Mouse (Mus musculus): Measurements from ENCODE around the gene AC140267.1. TPM values are rescaled to one million over a fixed set of nuclear protein-coding genes. Genes with fewer than 3 reads are reported as not detected.

Gene AC140267.1
- polyA plus RNA-seq, 1 experiment: not detected

GRCm38 (mm10) chr15:80253530-80253929, 17.9 kb downstream of the AC140267.1 start:
- H3K4me3 ChIP-seq (ENCODE audit: low read depth, low read length): no peak overlapping the region
- no peak overlapping the region for H3K27ac ChIP-seq (ENCODE audit: insufficient read depth, low read length)
- H3K4me1 ChIP-seq (ENCODE audit: control insufficient read depth, insufficient read depth, low read length): no peaks in the 10 kb centered on the region
- TF ChIP-seq POLR2A (IDR thresholded peaks at IDR 0.05; ENCODE audit: insufficient read depth, low read length) (no peak), CTCF (IDR thresholded peaks at IDR 0.05; ENCODE audit: low read depth, low read length) (no peak), EP300 (IDR thresholded peaks at IDR 0.05; ENCODE audit: insufficient read depth, low read depth, low read length) (no peak)
- H3K9ac ChIP-seq (ENCODE audit: low read depth, poor library complexity, severe bottlenecking): no peak overlapping the region
- no peaks in the 10 kb centered on the region for H3K27me3 ChIP-seq (ENCODE audit: control insufficient read depth, insufficient read depth, low read length, poor library complexity, severe bottlenecking)
- H3K36me3 ChIP-seq (ENCODE audit: control insufficient read depth, insufficient read depth, low read length, poor library complexity, severe bottlenecking): peaks cover 45% of the 10 kb centered on the region
- H3K9me3 ChIP-seq (replicated peaks; ENCODE audit: control insufficient read depth, insufficient read depth, low read length, poor library complexity, severe bottlenecking): no peaks in the 10 kb centered on the region

- Histone ChIP-seq H3K4me3 (ENCODE audit: low read depth, low read length) (peak overlapping the region; percentile 93), H3K27me3 (ENCODE audit: control insufficient read depth, insufficient read depth, low read length, poor library complexity, severe bottlenecking) (no peaks in the 10 kb centered on the region), H3K9ac (ENCODE audit: low read depth, poor library complexity, severe bottlenecking) (peak overlapping the region; percentile 60), H3K9me3 (replicated peaks; ENCODE audit: control insufficient read depth, insufficient read depth, low read length, poor library complexity, severe bottlenecking) (no peaks in the 10 kb centered on the region), H3K27ac (ENCODE audit: insufficient read depth, low read length) (peak overlapping the region; percentile 68), H3K4me1 (ENCODE audit: control insufficient read depth, insufficient read depth, low read length) (no peaks in the 10 kb centered on the region), H3K36me3 (ENCODE audit: control insufficient read depth, insufficient read depth, low read length, poor library complexity, severe bottlenecking) (peaks cover 39% of the 10 kb centered on the region)
- no peak for TF ChIP-seq CTCF (IDR thresholded peaks at IDR 0.05; ENCODE audit: low read depth, low read length)
- TF ChIP-seq POLR2A (IDR thresholded peaks at IDR 0.05; ENCODE audit: insufficient read depth, low read length): no peak
- no peak for TF ChIP-seq EP300 (IDR thresholded peaks at IDR 0.05; ENCODE audit: insufficient read depth, low read depth, low read length)
These were observed 18.6 kb downstream of the AC140267.1 start for GRCm38 (mm10) chr15:80254207-80254606.

GRCm38 (mm10) chr15:80254847-80255645, 19.4 kb downstream of the AC140267.1 start, which contains the start of gene Atf4:
TSS of gene Atf4 (plus strand) at chr15:80255184.
- peak; percentile 68 for TF ChIP-seq EP300 (IDR thresholded peaks at IDR 0.05; ENCODE audit: insufficient read depth, low read depth, low read length)
- TF ChIP-seq POLR2A (IDR thresholded peaks at IDR 0.05; ENCODE audit: insufficient read depth, low read length): peak; percentile 100
- no peak for TF ChIP-seq CTCF (IDR thresholded peaks at IDR 0.05; ENCODE audit: low read depth, low read length)
- Histone ChIP-seq H3K9ac (ENCODE audit: low read depth, poor library complexity, severe bottlenecking) (peak within 1 kb of the TSS; percentile 93), H3K27me3 (ENCODE audit: control insufficient read depth, insufficient read depth, low read length, poor library complexity, severe bottlenecking) (no peaks in the 10 kb centered on the region), H3K4me1 (ENCODE audit: control insufficient read depth, insufficient read depth, low read length) (no peaks in the 10 kb centered on the region), H3K36me3 (ENCODE audit: control insufficient read depth, insufficient read depth, low read length, poor library complexity, severe bottlenecking) (peaks cover 32% of the 10 kb centered on the region), H3K4me3 (ENCODE audit: low read depth, low read length) (peak within 1 kb of the TSS; percentile 94), H3K27ac (ENCODE audit: insufficient read depth, low read length) (peak within 1 kb of the TSS; percentile 91), H3K9me3 (replicated peaks; ENCODE audit: control insufficient read depth, insufficient read depth, low read length, poor library complexity, severe bottlenecking) (no peaks in the 10 kb centered on the region)

- peak overlapping the region; percentile 94 for H3K4me3 ChIP-seq (ENCODE audit: low read depth, low read length)
- peaks cover 32% of the 10 kb centered on the region for H3K36me3 ChIP-seq (ENCODE audit: control insufficient read depth, insufficient read depth, low read length, poor library complexity, severe bottlenecking)
- no peaks in the 10 kb centered on the region for H3K9me3 ChIP-seq (replicated peaks; ENCODE audit: control insufficient read depth, insufficient read depth, low read length, poor library complexity, severe bottlenecking)
- no peak for TF ChIP-seq CTCF (IDR thresholded peaks at IDR 0.05; ENCODE audit: low read depth, low read length)
- TF ChIP-seq EP300 (IDR thresholded peaks at IDR 0.05; ENCODE audit: insufficient read depth, low read depth, low read length): no peak
- no peak for TF ChIP-seq POLR2A (IDR thresholded peaks at IDR 0.05; ENCODE audit: insufficient read depth, low read length)
- peak overlapping the region; percentile 93 for H3K9ac ChIP-seq (ENCODE audit: low read depth, poor library complexity, severe bottlenecking)
- H3K27ac ChIP-seq (ENCODE audit: insufficient read depth, low read length): peak overlapping the region; percentile 91
- no peaks in the 10 kb centered on the region for H3K27me3 ChIP-seq (ENCODE audit: control insufficient read depth, insufficient read depth, low read length, poor library complexity, severe bottlenecking)
- H3K4me1 ChIP-seq (ENCODE audit: control insufficient read depth, insufficient read depth, low read length): no peaks in the 10 kb centered on the region
These were observed 20.0 kb downstream of the AC140267.1 start for GRCm38 (mm10) chr15:80255646-80256121.

DNA sequence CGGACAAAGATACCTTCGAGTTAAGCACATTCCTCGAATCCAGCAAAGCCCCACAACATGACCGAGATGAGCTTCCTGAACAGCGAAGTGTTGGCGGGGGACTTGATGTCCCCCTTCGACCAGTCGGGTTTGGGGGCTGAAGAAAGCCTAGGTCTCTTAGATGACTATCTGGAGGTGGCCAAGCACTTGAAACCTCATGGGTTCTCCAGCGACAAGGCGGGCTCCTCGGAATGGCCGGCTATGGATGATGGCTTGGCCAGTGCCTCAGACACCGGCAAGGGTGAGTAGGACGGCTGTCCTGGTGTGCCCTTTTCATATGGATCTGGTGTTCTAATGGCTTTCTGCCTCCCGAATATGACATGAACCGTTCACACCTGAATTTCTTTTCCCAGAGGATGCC, 20.6 kb downstream of the AC140267.1 start:
- peak overlapping the region; percentile 94 for H3K4me3 ChIP-seq (ENCODE audit: low read depth, low read length)
- H3K36me3 ChIP-seq (ENCODE audit: control insufficient read depth, insufficient read depth, low read length, poor library complexity, severe bottlenecking): peaks cover 27% of the 10 kb centered on the region
- H3K27ac ChIP-seq (ENCODE audit: insufficient read depth, low read length): peak overlapping the region; percentile 91
- H3K9ac ChIP-seq (ENCODE audit: low read depth, poor library complexity, severe bottlenecking): peak overlapping the region; percentile 93
- no peaks in the 10 kb centered on the region for H3K27me3 ChIP-seq (ENCODE audit: control insufficient read depth, insufficient read depth, low read length, poor library complexity, severe bottlenecking)
- H3K9me3 ChIP-seq (replicated peaks; ENCODE audit: control insufficient read depth, insufficient read depth, low read length, poor library complexity, severe bottlenecking): no peaks in the 10 kb centered on the region
- H3K4me1 ChIP-seq (ENCODE audit: control insufficient read depth, insufficient read depth, low read length): no peaks in the 10 kb centered on the region
- TF ChIP-seq EP300 (IDR thresholded peaks at IDR 0.05; ENCODE audit: insufficient read depth, low read depth, low read length) (no peak), POLR2A (IDR thresholded peaks at IDR 0.05; ENCODE audit: insufficient read depth, low read length) (no peak), CTCF (IDR thresholded peaks at IDR 0.05; ENCODE audit: low read depth, low read length) (no peak)
